ENCODE assay signal across 8 mouse cellular contexts in genomic region chr5:135933222-135933899, GRCm38 (mm10). TPM values are rescaled to one million over a fixed set of nuclear protein-coding genes. Genes with fewer than 3 reads are reported as not detected.
DNase-seq lines count a peak whose midpoint lies in the region; ATAC-seq and TF ChIP-seq lines count a peak whose summit lies in the region.

No protein-coding gene starts in this region.

- H3K9me3 ChIP-seq in hindbrain, embryonic 15.5 days, result no peaks in the 10 kb centered on the region
- no peaks in the 10 kb centered on the region for H3K9me3 ChIP-seq in midbrain, embryonic 15.5 days

- no peak for TF ChIP-seq POLR2A in kidney, adult 2 months (IDR thresholded peaks at IDR 0.05; ENCODE audit: low read depth, low read length)
- no peak for TF ChIP-seq POLR2A in brain, embryonic 14.5 days (IDR thresholded peaks at IDR 0.05; ENCODE audit: borderline replicate concordance, extremely low read depth, insufficient read depth, insufficient read length, poor library complexity, severe bottlenecking)

- no peaks in the 10 kb centered on the region for H3K36me3 ChIP-seq in kidney, adult 2 months (ENCODE audit: control insufficient read depth, insufficient read depth, low read length)
- peaks cover 29% of the 10 kb centered on the region for H3K36me3 ChIP-seq in hindbrain, embryonic 15.5 days
- H3K36me3 ChIP-seq in midbrain, embryonic 15.5 days (replicated peaks), result peaks cover 16% of the 10 kb centered on the region; the same call in 1 of the 2 replicates

- H3K9ac ChIP-seq in hindbrain, embryonic 15.5 days, result peak overlapping the region; percentile 91
- peak overlapping the region; percentile 75 for H3K9ac ChIP-seq in midbrain, embryonic 15.5 days

- H3K27me3 ChIP-seq in kidney, adult 2 months (replicated peaks; ENCODE audit: control insufficient read depth, insufficient read depth, low read length), result no peaks in the 10 kb centered on the region
- H3K27me3 ChIP-seq in hindbrain, embryonic 15.5 days, result no peaks in the 10 kb centered on the region
- H3K27me3 ChIP-seq in midbrain, embryonic 15.5 days (replicated peaks), result no peaks in the 10 kb centered on the region

- peaks cover 5% of the 10 kb centered on the region; the same call in 1 of the 2 replicates for H3K4me1 ChIP-seq in kidney, adult 2 months (ENCODE audit: control insufficient read depth, insufficient read depth, low read length)
- peaks cover 44% of the 10 kb centered on the region for H3K4me1 ChIP-seq in hindbrain, embryonic 15.5 days (replicated peaks)
- H3K4me1 ChIP-seq in midbrain, embryonic 15.5 days, result peaks cover 40% of the 10 kb centered on the region

- no peak for ATAC-seq in hindbrain, embryonic 15.5 days (ENCODE audit: low FRiP score, low read depth)
- no peak for ATAC-seq in midbrain, embryonic 15.5 days (replicated peaks)
- no peak for ATAC-seq in frontal cortex, adult (ENCODE audit: low TSS enrichment)

- 11% methylated on average over 12 of the region's 12 CpGs for WGBS in kidney, adult 2 months
- WGBS in hindbrain, embryonic 15.5 days, result 9% methylated on average over 12 of the region's 12 CpGs
- WGBS in midbrain, embryonic 15.5 days, result 4% methylated on average over 12 of the region's 12 CpGs

- TF ChIP-seq CTCF in kidney, adult 2 months (conservative IDR thresholded peaks at IDR 0.05; ENCODE audit: insufficient read depth, insufficient read length, low read depth, low read length), result no peak
- no peak for TF ChIP-seq CTCF in brain, embryonic 14.5 days (IDR thresholded peaks at IDR 0.05; ENCODE audit: borderline replicate concordance, extremely low read depth, insufficient read depth, insufficient read length)

- H3K27ac ChIP-seq in kidney, adult 2 months (ENCODE audit: insufficient read depth, low read depth, low read length), result no peak overlapping the region
- peak overlapping the region; percentile 98 for H3K27ac ChIP-seq in hindbrain, embryonic 15.5 days (replicated peaks)
- peak overlapping the region; percentile 97 for H3K27ac ChIP-seq in midbrain, embryonic 15.5 days

- DNase-seq in kidney, adult 2 months, result no peak
- no peak for DNase-seq in kidney, postnatal 25 days
- peak; percentile 65 for DNase-seq in brain, embryonic 14.5 days (ENCODE audit: low read depth)
- no peak for DNase-seq in B cell, adult 2 months
- DNase-seq in testis, postnatal 14 days (ENCODE audit: low spot score), result no peak

- H3K4me3 ChIP-seq in kidney, adult 2 months (ENCODE audit: insufficient read depth, low read depth, low read length), result peak overlapping the region; percentile 95
- peak overlapping the region; percentile 93 for H3K4me3 ChIP-seq in hindbrain, embryonic 15.5 days
- peak overlapping the region; percentile 76 for H3K4me3 ChIP-seq in midbrain, embryonic 15.5 days

- H3K4me2 ChIP-seq in hindbrain, embryonic 15.5 days, result peak overlapping the region; percentile 62
- H3K4me2 ChIP-seq in midbrain, embryonic 15.5 days, result peak overlapping the region; percentile 60

RNA-seq across cellular contexts. Expression of gene Ywhag, which starts 1.1 kb away (rescaled TPM):
- 47.9 and 57.1 TPM in 2 replicates for polyA plus RNA-seq in kidney, adult 2 months (2012; rRNA removed)
- polyA plus RNA-seq in brain, embryonic 14.5 days (2012; rRNA removed), result 258 and 495 TPM in 2 replicates
- 817 and 859 TPM in 2 replicates for polyA plus RNA-seq in hindbrain, embryonic 15.5 days (2015; fragmentation: Nextera tagmentation; extraction: Ambion mirVana)
- polyA plus RNA-seq in midbrain, embryonic 15.5 days (2015; fragmentation: Nextera tagmentation; extraction: Ambion mirVana), result 845 and 866 TPM in 2 replicates

RNA-seq across cellular contexts. Expression of gene Ssc4d, which starts 41.0 kb away (rescaled TPM):
- 4.3 and 5.0 TPM in 2 replicates for polyA plus RNA-seq in kidney, adult 2 months (2012; rRNA removed)
- 2.1 and 5.1 TPM in 2 replicates for polyA plus RNA-seq in brain, embryonic 14.5 days (2012; rRNA removed)
- 1.9 and 2.6 TPM in 2 replicates for polyA plus RNA-seq in hindbrain, embryonic 15.5 days (2015; fragmentation: Nextera tagmentation; extraction: Ambion mirVana)
- 1.4 and 2.2 TPM in 2 replicates for polyA plus RNA-seq in midbrain, embryonic 15.5 days (2015; fragmentation: Nextera tagmentation; extraction: Ambion mirVana)

RNA-seq across cellular contexts. Expression of gene Hspb1, which starts 45.6 kb away (rescaled TPM):
- polyA plus RNA-seq in kidney, adult 2 months (2012; rRNA removed), result 77.2 and 77.8 TPM in 2 replicates
- 17.2 and 27.4 TPM in 2 replicates for polyA plus RNA-seq in brain, embryonic 14.5 days (2012; rRNA removed)
- polyA plus RNA-seq in hindbrain, embryonic 15.5 days (2015; fragmentation: Nextera tagmentation; extraction: Ambion mirVana), result 14.8 and 16.6 TPM in 2 replicates
- 13.4 and 13.9 TPM in 2 replicates for polyA plus RNA-seq in midbrain, embryonic 15.5 days (2015; fragmentation: Nextera tagmentation; extraction: Ambion mirVana)

RNA-seq across cellular contexts. Expression of gene Zp3, which starts 46.5 kb away (rescaled TPM):
- polyA plus RNA-seq in kidney, adult 2 months (2012; rRNA removed), result 0.08 TPM in 1 of 2 replicates, not detected in the other
- polyA plus RNA-seq in brain, embryonic 14.5 days (2012; rRNA removed), result 0.18 and 0.21 TPM in 2 replicates
- polyA plus RNA-seq in hindbrain, embryonic 15.5 days (2015; fragmentation: Nextera tagmentation; extraction: Ambion mirVana), result 0.21 and 0.37 TPM in 2 replicates
- polyA plus RNA-seq in midbrain, embryonic 15.5 days (2015; fragmentation: Nextera tagmentation; extraction: Ambion mirVana), result 0.17 and 0.21 TPM in 2 replicates
